Mouse (Mus musculus): ENCODE measurements at regions not wholly inside any gene's neighbourhood (a gene's known extent, or its start where the extent isn't known, plus 50 kb on each side); places are given as distances from the start of the nearest gene placed in this dataset.

DNA sequence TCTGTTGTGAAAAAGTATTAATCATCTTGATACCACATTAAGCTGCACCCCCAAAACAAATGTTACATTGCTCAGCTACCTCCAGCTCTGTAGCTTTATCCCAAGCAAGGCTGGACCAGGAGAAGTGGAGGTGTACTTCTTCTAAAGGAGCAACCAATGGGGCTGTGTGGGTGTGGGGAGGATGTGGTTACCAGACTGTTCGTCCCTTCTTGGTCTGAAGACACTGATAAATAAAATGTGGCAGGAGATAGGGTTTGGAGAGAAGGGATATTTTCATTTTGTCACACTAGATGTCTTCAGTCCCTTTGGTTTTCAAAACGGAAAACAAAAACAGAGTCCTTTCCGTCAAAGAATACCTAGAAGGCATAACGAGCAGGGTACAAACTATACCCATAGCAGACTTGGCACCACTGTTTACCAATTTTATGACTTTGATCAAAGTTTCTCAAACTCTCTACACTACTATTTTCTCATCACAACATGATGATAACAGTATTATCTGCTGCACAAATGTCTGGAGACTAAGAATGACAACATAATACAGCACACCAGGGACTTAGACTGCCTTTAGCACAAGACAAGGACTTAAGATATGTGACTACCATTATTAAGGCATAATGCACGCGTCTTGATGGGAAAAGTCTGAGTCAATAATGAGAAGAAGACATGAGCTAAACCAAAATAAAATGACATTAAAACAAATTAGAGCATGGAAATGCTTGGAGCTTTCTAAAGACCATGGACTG lies 253.4 kb upstream of the Rag2 start:
- DNase-seq = no peak

- DNase-seq = no peak
Measured at GRCm38 (mm10) chr2:101371834-101372493, 252.6 kb upstream of the Rag2 start.

- DNase-seq = no peak
Measured at GRCm38 (mm10) chr2:101380595-101380994, 243.9 kb upstream of the Rag2 start.

GRCm38 (mm10) chr2:101415002-101415401 lies 209.5 kb upstream of the Rag2 start:
- DNase-seq = no peak

GRCm38 (mm10) chr2:101416702-101417101 lies 207.8 kb upstream of the Rag2 start:
- no peak for DNase-seq

DNA sequence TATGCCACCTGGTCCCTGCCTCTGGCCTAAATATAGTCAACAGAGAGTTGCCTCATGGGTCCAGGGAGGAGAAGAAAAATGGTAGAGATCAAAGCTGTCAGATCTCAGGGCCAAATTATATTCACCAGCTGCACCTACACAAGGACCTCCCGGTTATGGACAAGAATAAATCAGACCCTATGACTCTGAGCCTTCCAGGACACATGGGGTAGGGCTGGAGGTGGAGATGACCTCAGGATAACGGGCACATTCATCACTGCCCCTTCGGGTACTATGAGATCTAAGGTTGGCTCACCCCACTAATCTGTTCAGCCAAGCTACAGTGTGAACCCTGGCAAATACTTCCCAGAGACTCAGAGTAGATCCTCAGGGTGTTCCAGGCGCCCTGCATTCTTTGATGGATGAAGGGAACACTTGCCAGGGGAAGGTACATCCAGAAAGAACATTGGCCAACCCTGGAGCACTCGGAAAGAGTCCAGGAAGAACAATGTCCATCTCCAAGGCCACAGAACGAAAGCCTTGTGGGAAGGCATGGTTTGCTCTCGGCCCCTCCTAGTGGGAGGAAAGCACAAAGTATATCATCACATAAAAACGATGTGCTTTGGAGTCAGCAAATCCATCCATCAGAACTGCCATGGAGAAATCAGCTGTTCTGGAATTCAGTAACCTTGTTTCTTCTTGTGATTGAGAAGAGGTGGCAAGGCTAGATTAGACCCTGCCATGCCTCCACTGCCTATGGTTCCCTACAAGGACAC lies 191.2 kb upstream of the Rag2 start:
- DNase-seq = no peak

GRCm38 (mm10) chr2:101440231-101440630 lies 184.3 kb upstream of the Rag2 start:
- no peak for DNase-seq

- DNase-seq = no peak
Measured at GRCm38 (mm10) chr2:101441081-101441630, 183.4 kb upstream of the Rag2 start.

- no peak for DNase-seq
Measured at GRCm38 (mm10) chr2:101455591-101455990, 168.9 kb upstream of the Rag2 start.

DNA sequence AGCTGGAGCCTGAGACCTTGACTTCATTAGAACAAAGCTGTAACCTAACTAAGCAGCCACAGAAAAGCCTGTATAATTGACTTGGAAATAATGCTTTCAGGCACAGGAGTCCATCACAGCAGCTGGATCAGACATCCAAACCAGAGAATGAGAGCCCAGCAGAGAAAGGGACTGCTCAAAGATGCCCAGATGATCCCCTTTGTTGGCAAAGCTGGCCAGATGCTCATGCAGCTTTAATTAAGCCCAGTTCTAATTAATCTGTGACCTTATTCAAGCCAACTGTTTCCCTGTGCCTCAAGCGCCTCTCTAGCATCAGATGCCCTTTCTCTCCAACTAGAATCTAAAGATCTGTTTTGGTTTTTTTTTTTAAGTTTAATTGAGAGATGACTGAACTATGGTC lies 165.6 kb upstream of the Rag2 start:
- no peak for DNase-seq

GRCm38 (mm10) chr2:101462450-101462849 lies 162.1 kb upstream of the Rag2 start:
- DNase-seq = no peak

GRCm38 (mm10) chr2:101464291-101465140 lies 160.0 kb upstream of the Rag2 start:
- DNase-seq = no peak

DNA sequence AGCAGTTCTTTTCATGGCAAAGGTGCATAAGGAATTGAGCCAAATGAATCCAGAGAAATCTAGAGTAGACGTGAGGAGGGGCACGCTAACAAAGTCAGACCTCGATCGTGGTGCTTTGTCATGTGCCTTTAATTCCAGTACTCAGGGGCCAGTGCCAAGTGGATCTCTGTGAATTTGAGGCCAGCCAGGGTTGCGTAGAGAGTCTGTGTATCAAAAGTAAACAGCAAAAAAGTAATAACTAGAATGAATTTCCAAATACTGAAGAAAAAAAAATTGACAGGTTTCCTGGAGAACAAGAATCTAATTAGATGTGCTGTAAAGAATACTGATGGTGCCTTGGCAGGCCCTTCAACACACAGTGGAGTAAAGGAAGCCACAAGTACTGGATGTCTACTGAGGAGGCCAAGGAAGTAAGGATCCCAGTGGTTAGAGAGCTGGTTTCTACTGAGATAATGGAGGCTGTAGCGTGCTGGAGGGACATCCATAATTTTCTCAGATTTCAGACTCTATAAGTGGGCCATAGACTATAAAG lies 153.9 kb upstream of the Rag2 start:
- DNase-seq = no peak

GRCm38 (mm10) chr2:101472449-101473115 lies 151.9 kb upstream of the Rag2 start:
- peak; percentile 88 for DNase-seq

DNA sequence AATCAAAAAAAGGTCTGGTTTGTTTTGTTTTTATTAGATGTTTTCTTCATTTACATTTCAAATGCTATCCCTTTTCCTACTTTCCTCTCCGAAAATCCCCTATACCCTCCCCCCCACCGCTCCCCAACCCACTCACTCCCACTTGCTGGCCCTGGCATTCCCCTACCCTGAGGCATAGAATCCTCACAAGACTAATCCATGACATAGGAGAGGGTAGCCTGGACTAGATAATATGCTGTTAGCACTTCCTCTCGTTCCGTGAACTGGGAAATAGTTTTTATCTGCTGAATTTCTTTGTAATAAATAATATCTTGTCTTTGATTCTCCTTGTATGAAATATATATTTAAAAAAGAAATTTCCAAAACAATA lies 151.4 kb upstream of the Rag2 start:
- DNase-seq = no peak

GRCm38 (mm10) chr2:101476862-101477261 lies 147.7 kb upstream of the Rag2 start:
- DNase-seq = no peak

DNA sequence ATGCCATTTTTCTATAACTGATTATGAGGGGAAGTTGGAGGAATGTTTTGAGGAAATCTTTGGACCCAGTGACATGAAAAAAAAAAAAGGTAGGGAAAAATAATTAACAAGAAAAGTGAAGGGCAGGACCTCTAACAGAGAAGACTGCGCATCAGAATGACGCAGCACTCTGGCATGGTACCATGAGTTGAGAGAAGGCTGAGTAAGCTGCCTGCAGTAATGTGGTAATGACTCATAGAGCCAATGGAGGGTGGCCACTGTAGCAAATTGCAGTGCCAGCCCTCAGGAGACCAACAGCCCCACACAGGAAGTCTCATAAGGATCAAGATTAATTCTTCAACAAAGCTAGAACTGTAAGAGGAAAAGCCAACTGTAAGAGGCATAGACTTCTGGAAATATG lies 134.3 kb upstream of the Rag2 start:
- DNase-seq = no peak

DNA sequence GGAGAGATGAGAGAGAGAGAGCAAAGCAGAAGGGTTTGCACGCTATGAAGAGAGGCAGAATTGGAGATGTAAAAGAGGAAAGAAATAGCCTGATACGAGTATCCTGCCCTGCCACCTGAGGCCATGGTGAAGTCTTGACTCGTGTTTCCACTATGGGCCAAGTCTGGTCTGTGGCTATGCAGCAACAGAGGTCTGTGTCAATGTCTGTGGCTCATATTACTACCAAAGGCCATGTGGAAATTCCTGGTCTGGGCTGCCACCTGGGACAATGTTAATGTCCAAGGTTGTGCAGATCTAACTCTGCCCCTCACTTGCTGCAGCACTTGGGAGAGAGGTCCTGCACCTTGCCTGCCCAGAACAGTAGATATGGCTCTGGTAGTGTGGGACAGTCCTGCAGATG lies 132.8 kb upstream of the Rag2 start:
- no peak for DNase-seq

- DNase-seq = no peak
Measured at GRCm38 (mm10) chr2:101508116-101508515, 116.4 kb upstream of the Rag2 start.
